Mouse (Mus musculus) adrenal gland, adult 10 weeks (tissue): Measurements from ENCODE around the gene Lrrc75a. TPM values are rescaled to one million over a fixed set of nuclear protein-coding genes. Genes with fewer than 3 reads are reported as not detected.

Source experiments
- polyA plus RNA-seq: library from polyadenylated mRNA; stranded (reverse); fragments of 350-450 nt; fragmentation: Illumina TruSeq; extraction: RNeasy Lipid Tissue Mini Kit (QIAGEN cat#74804); gene quantifications from one replicate; pipeline ENCODE4 v1.2.3, GENCODE M21; 2014; ENCODE audit warnings: low read depth, low replicate concordance

The Lrrc75a gene
- polyA plus RNA-seq: 42.9 TPM

GRCm38 (mm10) chr11:62647661-62648590, at the start of gene Lrrc75a:
Gene Lrrc75a (minus strand): TSS chr11:62648523.

GRCm38 (mm10) chr11:62648591-62649391, 468 bp upstream of the Lrrc75a start, which contains the start of gene Mmgt2:
Gene Mmgt2 (plus strand): TSS chr11:62648664.

GRCm38 (mm10) chr11:62573959-62574702, 74.2 kb downstream of the Lrrc75a start, which contains the start of gene Trpv2:
Gene Trpv2 (plus strand): TSS chr11:62574486.

Other genes starting within 250 kb of the Lrrc75a start
- 5.2 TPM for gene Pigl, start 190.1 kb downstream of the Lrrc75a start, polyA plus RNA-seq
- 269 TPM for gene Ncor1, start 190.0 kb downstream of the Lrrc75a start, polyA plus RNA-seq
- 24.9 TPM for gene Cenpv, start 109.3 kb downstream of the Lrrc75a start, polyA plus RNA-seq
- gene Ubb, start 97.4 kb downstream of the Lrrc75a start, polyA plus RNA-seq: 52.3 TPM
- not detected for gene Trpv2, start 74.0 kb downstream of the Lrrc75a start, polyA plus RNA-seq
- gene Mmgt2, start 141 bp upstream of the Lrrc75a start, polyA plus RNA-seq: 34.5 TPM
- 5.1 TPM for gene Zfp287, start 83.4 kb upstream of the Lrrc75a start, polyA plus RNA-seq
- not detected for gene Gm10428, start 104.6 kb upstream of the Lrrc75a start, polyA plus RNA-seq
- 3.1 TPM for gene Zfp286, start 140.9 kb upstream of the Lrrc75a start, polyA plus RNA-seq
- gene Trim16, start 171.7 kb upstream of the Lrrc75a start, polyA plus RNA-seq: 4.7 TPM
- gene Fbxw10, start 198.5 kb upstream of the Lrrc75a start, polyA plus RNA-seq: not detected
- gene Tvp23b, start 230.9 kb upstream of the Lrrc75a start, polyA plus RNA-seq: 139 TPM